Mouse (Mus musculus): Measurements from ENCODE around the gene AU022751. TPM values are rescaled to one million over a fixed set of nuclear protein-coding genes. Genes with fewer than 3 reads are reported as not detected.
"Not testable (repeated sequence)": the region's sequence is repeated elsewhere in the genome, so short reads cannot be mapped to it uniquely, and the experiment has no call there.

Gene AU022751
- not detected in 2 replicates for polyA plus RNA-seq (2015; fragmentation: Nextera tagmentation; extraction: Ambion mirVana)

DNA sequence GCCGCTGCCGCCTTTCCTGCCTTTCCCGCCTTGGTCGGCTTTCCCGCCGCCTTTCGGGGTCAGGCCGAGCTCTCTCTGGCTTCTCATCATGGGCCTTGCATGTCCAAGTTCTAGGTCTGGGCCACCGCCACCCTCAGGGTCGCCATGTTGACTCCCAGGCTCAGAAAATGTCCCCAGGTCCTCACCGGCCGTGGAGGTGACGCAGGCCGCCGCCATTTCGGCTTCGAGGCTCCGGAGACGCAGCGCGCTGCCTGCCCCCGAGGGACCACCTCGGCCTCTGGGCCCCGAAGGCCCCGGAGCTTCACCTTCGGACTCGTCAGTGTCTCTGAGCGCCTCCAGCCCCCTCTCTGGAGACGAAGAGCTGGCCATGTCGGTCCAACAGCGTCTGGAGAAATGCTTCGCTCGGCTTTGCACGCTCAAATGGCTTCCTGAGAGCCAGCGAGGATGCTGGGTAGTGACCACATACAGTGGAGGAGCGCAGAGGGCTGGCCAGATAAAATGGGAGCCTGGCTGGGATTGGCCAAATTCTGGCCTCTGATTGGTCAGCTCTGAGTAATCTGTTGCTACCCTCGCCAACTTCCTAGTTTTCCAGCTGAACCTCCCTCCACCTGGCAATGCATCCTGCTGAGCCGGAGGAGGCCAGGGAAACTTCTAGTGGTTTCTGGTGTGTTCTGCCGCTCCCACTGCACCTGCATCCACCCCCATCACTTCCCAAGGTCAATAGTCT lies at the start of gene AU022751:
Gene AU022751 (minus strand): TSS at position 466 of the 727 bp plus-strand sequence.
- no peaks in the 10 kb centered on the region for H3K4me1 ChIP-seq (replicated peaks; ENCODE audit: control insufficient read depth, insufficient read depth, low read length)
- no peaks in the 10 kb centered on the region for H3K27me3 ChIP-seq (ENCODE audit: control insufficient read depth, insufficient read depth, low read depth, low read length)
- H3K36me3 ChIP-seq (ENCODE audit: control insufficient read depth, insufficient read depth, low read length) = no peaks in the 10 kb centered on the region
- peaks cover 10% of the 10 kb centered on the region for H3K9me3 ChIP-seq (ENCODE audit: control insufficient read depth, low read length)
- no peak within 1 kb of the TSS for H3K4me2 ChIP-seq (ENCODE audit: low read depth, low read length)
- WGBS = 89% methylated on average over 39 of the region's 39 CpGs
- no peak within 1 kb of the TSS for H3K4me3 ChIP-seq (ENCODE audit: low read length)
- no peak for ATAC-seq (ENCODE audit: low read depth)
- no peak within 1 kb of the TSS for H3K9ac ChIP-seq (ENCODE audit: low read length)
- H3K27ac ChIP-seq (ENCODE audit: low read length) = no peak within 1 kb of the TSS

- Histone ChIP-seq H3K9ac (ENCODE audit: low read length) (no peak overlapping the region), H3K27me3 (ENCODE audit: control insufficient read depth, insufficient read depth, low read depth, low read length) (no peaks in the 10 kb centered on the region; the same call in 1 of the 2 replicates), H3K36me3 (ENCODE audit: control insufficient read depth, insufficient read depth, low read length) (no peaks in the 10 kb centered on the region), H3K4me1 (replicated peaks; ENCODE audit: control insufficient read depth, insufficient read depth, low read length) (no peaks in the 10 kb centered on the region), H3K27ac (ENCODE audit: low read length) (no peak overlapping the region), H3K4me2 (ENCODE audit: low read depth, low read length) (peak overlapping the region; percentile 43), H3K4me3 (ENCODE audit: low read length) (peak overlapping the region; percentile 26), H3K9me3 (ENCODE audit: control insufficient read depth, low read length) (no peaks in the 10 kb centered on the region)
- ATAC-seq (ENCODE audit: low read depth) = peak; percentile 70
- WGBS = 13% methylated on average over 22 of the region's 30 CpGs
Observed at GRCm38 (mm10) chrX:6091996-6092757, 9.0 kb upstream of the AU022751 start.

GRCm38 (mm10) chrX:6091547-6091946 lies 8.3 kb upstream of the AU022751 start:
- H3K27ac ChIP-seq (ENCODE audit: low read length) = no peak overlapping the region
- no peak for ATAC-seq (ENCODE audit: low read depth)
- peak overlapping the region; percentile 43 for H3K4me2 ChIP-seq (ENCODE audit: low read depth, low read length)
- no peaks in the 10 kb centered on the region for H3K4me1 ChIP-seq (replicated peaks; ENCODE audit: control insufficient read depth, insufficient read depth, low read length)
- no peak overlapping the region; the same call in 1 of the 2 replicates for H3K4me3 ChIP-seq (ENCODE audit: low read length)
- no peaks in the 10 kb centered on the region for H3K36me3 ChIP-seq (ENCODE audit: control insufficient read depth, insufficient read depth, low read length)
- no peaks in the 10 kb centered on the region; the same call in 1 of the 2 replicates for H3K27me3 ChIP-seq (ENCODE audit: control insufficient read depth, insufficient read depth, low read depth, low read length)
- 22% methylated on average over 12 of the region's 12 CpGs for WGBS
- no peaks in the 10 kb centered on the region for H3K9me3 ChIP-seq (ENCODE audit: control insufficient read depth, low read length)
- H3K9ac ChIP-seq (ENCODE audit: low read length) = no peak overlapping the region

- Histone ChIP-seq H3K9ac (ENCODE audit: low read length) (no peak overlapping the region), H3K4me3 (ENCODE audit: low read length) (no peak overlapping the region), H3K27ac (ENCODE audit: low read length) (no peak overlapping the region), H3K36me3 (ENCODE audit: control insufficient read depth, insufficient read depth, low read length) (no peaks in the 10 kb centered on the region), H3K4me2 (ENCODE audit: low read depth, low read length) (no peak overlapping the region), H3K27me3 (ENCODE audit: control insufficient read depth, insufficient read depth, low read depth, low read length) (no peaks in the 10 kb centered on the region), H3K4me1 (replicated peaks; ENCODE audit: control insufficient read depth, insufficient read depth, low read length) (no peaks in the 10 kb centered on the region), H3K9me3 (ENCODE audit: control insufficient read depth, low read length) (no peaks in the 10 kb centered on the region)
- WGBS = 58% methylated on average over 1 of the region's 1 CpGs
- no peak for ATAC-seq (ENCODE audit: low read depth)
Observed at GRCm38 (mm10) chrX:6061563-6061962, 21.7 kb downstream of the AU022751 start.

DNA sequence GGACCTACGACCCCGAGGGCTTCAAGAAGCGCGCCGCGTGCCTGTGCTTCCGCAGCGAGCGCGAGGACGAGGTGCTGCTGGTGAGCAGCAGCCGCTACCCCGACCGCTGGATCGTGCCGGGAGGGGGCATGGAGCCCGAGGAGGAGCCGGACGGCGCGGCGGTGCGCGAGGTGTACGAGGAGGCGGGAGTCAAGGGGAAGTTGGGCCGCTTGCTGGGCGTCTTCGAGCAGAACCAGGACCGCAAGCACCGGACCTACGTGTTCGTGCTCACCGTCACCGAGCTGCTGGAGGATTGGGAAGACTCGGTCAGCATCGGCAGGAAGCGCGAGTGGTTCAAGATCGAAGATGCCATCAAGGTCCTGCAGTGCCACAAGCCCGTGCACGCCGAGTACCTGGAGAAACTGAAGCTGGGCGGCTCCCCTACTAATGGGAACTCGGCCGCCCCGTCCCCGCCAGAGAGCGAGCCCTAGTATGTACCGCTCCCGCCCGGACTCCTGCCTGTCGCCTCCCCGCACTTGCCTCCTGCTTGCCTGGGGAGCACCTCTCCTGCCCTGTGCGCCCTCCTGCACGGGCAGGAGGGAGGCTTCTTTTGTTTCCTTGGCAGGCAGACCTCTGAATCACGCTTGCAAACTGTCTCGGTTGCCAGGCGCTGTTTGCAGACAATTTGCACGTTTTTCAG lies 35.1 kb downstream of the AU022751 start:
- H3K36me3 ChIP-seq (ENCODE audit: control insufficient read depth, insufficient read depth, low read length) = not testable (repeated sequence)

GRCm38 (mm10) chrX:6047066-6047935 lies 35.9 kb downstream of the AU022751 start, which contains the start of gene Nudt11:
TSS of gene Nudt11 (plus strand) at chrX:6047453.
- not testable (repeated sequence) for H3K4me1 ChIP-seq (replicated peaks; ENCODE audit: control insufficient read depth, insufficient read depth, low read length); H3K36me3 ChIP-seq (ENCODE audit: control insufficient read depth, insufficient read depth, low read length); H3K9me3 ChIP-seq (ENCODE audit: control insufficient read depth, low read length); H3K27me3 ChIP-seq (ENCODE audit: control insufficient read depth, insufficient read depth, low read depth, low read length); H3K27ac ChIP-seq (ENCODE audit: low read length); H3K9ac ChIP-seq (ENCODE audit: low read length)
- Histone ChIP-seq H3K4me3 (ENCODE audit: low read length) (peak within 1 kb of the TSS; percentile 28), H3K4me2 (ENCODE audit: low read depth, low read length) (peak within 1 kb of the TSS; percentile 36; the same call in 1 of the 2 replicates)
- no CpG with 5 or more reads among the region's 121 CpGs for WGBS
- peak; percentile 89 for ATAC-seq (ENCODE audit: low read depth)

More for the DNA sequence above, 35.1 kb downstream of the AU022751 start:
- Histone ChIP-seq H3K4me2 (ENCODE audit: low read depth, low read length) (peak overlapping the region; percentile 36; the same call in 1 of the 2 replicates), H3K4me3 (ENCODE audit: low read length) (peak overlapping the region; percentile 28)
- peak; percentile 55 for ATAC-seq (ENCODE audit: low read depth)
- 15% methylated on average over 4 of the region's 60 CpGs for WGBS
- H3K9me3 ChIP-seq (ENCODE audit: control insufficient read depth, low read length); H3K9ac ChIP-seq (ENCODE audit: low read length); H3K27me3 ChIP-seq (ENCODE audit: control insufficient read depth, insufficient read depth, low read depth, low read length); H3K4me1 ChIP-seq (replicated peaks; ENCODE audit: control insufficient read depth, insufficient read depth, low read length); H3K27ac ChIP-seq (ENCODE audit: low read length): not testable (repeated sequence)

Small RNAs within 50 kb of the gene (microRNA-seq; reads per million reads assigned to microRNA genes)
- gene Gm27360 = not detected

Other genes starting within 250 kb of the AU022751 start
- 2.3 and 2.6 TPM in 2 replicates for gene Nudt11, start 36.0 kb downstream of the AU022751 start, polyA plus RNA-seq (2015; fragmentation: Nextera tagmentation; extraction: Ambion mirVana)
- gene Nudt10, start 89.6 kb upstream of the AU022751 start, polyA plus RNA-seq (2015; fragmentation: Nextera tagmentation; extraction: Ambion mirVana) = 3.6 and 3.7 TPM in 2 replicates
- gene Bmp15, start 237.3 kb upstream of the AU022751 start, polyA plus RNA-seq (2015; fragmentation: Nextera tagmentation; extraction: Ambion mirVana) = 0.06 and 0.11 TPM in 2 replicates